Mouse (Mus musculus) hindbrain, embryonic 16.5 days (tissue): ENCODE measurements around the gene B230118H07Rik. TPM values are rescaled to one million over a fixed set of nuclear protein-coding genes. Genes with fewer than 3 reads are reported as not detected.
A peak's percentile ranks its signal among the peaks of the same experiment; 100 is the strongest.

ENCODE experiments used
- ATAC-seq: fragments of 200-750 bp; cut with Nextera tagmentation; 2 replicates; pipeline ENCODE4 v1.8.0; 2017; ENCODE audit warnings: moderate TSS enrichment, moderate library complexity
- H3K27ac ChIP-seq: fragments of 300-500 bp; sonication (generic); 2 replicates; pipeline ENCODE4 v1.5.1; 2014; ENCODE audit warnings: low read depth, mild to moderate bottlenecking, control low read depth, low read length, moderate library complexity
- H3K27me3 ChIP-seq: fragments of 300-500 bp; sonication (generic); replicated peaks from 2 replicates; pipeline ENCODE4 v1.6.1; 2014; ENCODE audit warnings: low read length; ENCODE audit not compliant: control insufficient read depth, insufficient read depth
- H3K36me3 ChIP-seq: fragments of 300-500 bp; sonication (generic); 2 replicates; pipeline ENCODE4 v1.6.1; 2014; ENCODE audit warnings: mild to moderate bottlenecking, low read length, moderate library complexity, mixed read lengths; ENCODE audit not compliant: control insufficient read depth, insufficient read depth
- H3K4me1 ChIP-seq: fragments of 300-500 bp; sonication (generic); 2 replicates; pipeline ENCODE4 v1.6.1; 2014; ENCODE audit warnings: low read depth, low read length; ENCODE audit not compliant: control insufficient read depth, insufficient read depth
- H3K4me2 ChIP-seq: fragments of 300-500 bp; sonication (generic); 2 replicates; pipeline ENCODE4 v1.6.1; 2014; ENCODE audit warnings: mild to moderate bottlenecking, low read length, control low read depth, moderate library complexity
- H3K4me3 ChIP-seq: fragments of 300-500 bp; sonication (generic); 2 replicates; pipeline ENCODE4 v1.5.1; 2014; ENCODE audit warnings: mild to moderate bottlenecking, low read length, control low read depth, moderate library complexity
- H3K9ac ChIP-seq: fragments of 300-500 bp; sonication (generic); 2 replicates; pipeline ENCODE4 v1.6.1; 2014; ENCODE audit warnings: low read depth, mild to moderate bottlenecking, control low read depth, low read length, moderate library complexity
- H3K9me3 ChIP-seq: fragments of 300-500 bp; sonication (generic); 2 replicates; pipeline ENCODE4 v1.6.1; 2014; ENCODE audit warnings: mild to moderate bottlenecking, low read length, moderate library complexity; ENCODE audit not compliant: control insufficient read depth
- WGBS: fragments of 180-500 bp; shearing (Covaris S2); extraction: QIAGEN DNeasy Blood & Tissue Kit; methylation state at CpG from one replicate; pipeline ENCODE4 v1.1.7; 2014; 5-methylcytosine and 5-hydroxymethylcytosine counted together
- polyA plus RNA-seq: library from polyadenylated mRNA; unstranded; fragments of >200 nt; fragmentation: Nextera tagmentation; extraction: Ambion mirVana; gene quantifications from 2 replicates; pipeline ENCODE4 v1.2.1, GENCODE M21; 2015

B230118H07Rik gene
- polyA plus RNA-seq, 1 experiment from 2014 or later, result 50.5 TPM

GRCm38 (mm10) chr2:101650446-101650845, 1.1 kb upstream of the B230118H07Rik start:
- H3K4me3 ChIP-seq, result no peak overlapping the region
- 64% methylated on average over 1 of the region's 1 CpGs for WGBS
- H3K27me3 ChIP-seq, result no peaks in the 10 kb centered on the region; the same call in 1 of the 2 replicates
- H3K9me3 ChIP-seq, result no peaks in the 10 kb centered on the region
- H3K27ac ChIP-seq, result no peak overlapping the region
- no peak overlapping the region for H3K4me2 ChIP-seq
- H3K4me1 ChIP-seq, result peaks cover 3% of the 10 kb centered on the region
- no peaks in the 10 kb centered on the region for H3K36me3 ChIP-seq
- ATAC-seq, result no peak
- no peak overlapping the region for H3K9ac ChIP-seq

DNA sequence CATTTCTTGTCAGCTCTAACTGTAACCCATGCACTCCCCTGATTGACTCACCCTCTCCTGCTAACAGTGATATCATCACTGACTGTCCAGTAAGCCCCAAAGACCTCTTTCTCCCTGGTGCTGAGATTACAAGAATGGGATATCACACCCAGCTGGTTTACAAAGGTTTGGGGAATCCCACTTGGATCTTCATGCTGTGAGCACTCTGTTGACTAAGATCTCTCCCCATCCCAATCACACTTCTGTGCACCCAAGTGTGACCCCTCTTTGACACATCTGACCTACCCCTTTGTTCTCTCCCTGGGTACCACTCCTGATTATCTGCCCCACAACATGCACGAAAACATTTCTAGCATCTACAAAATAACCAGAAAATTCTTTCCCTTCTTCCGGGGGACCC, 971 bp downstream of the B230118H07Rik start:
- no peaks in the 10 kb centered on the region for H3K36me3 ChIP-seq
- H3K27ac ChIP-seq, result no peak overlapping the region
- no peak overlapping the region for H3K4me2 ChIP-seq
- H3K4me1 ChIP-seq, result peaks cover 3% of the 10 kb centered on the region
- no peaks in the 10 kb centered on the region; the same call in 1 of the 2 replicates for H3K27me3 ChIP-seq
- H3K9ac ChIP-seq, result no peak overlapping the region
- no peak overlapping the region for H3K4me3 ChIP-seq
- no peaks in the 10 kb centered on the region for H3K9me3 ChIP-seq
- no peak for ATAC-seq
- 48% methylated on average over 2 of the region's 2 CpGs for WGBS

GRCm38 (mm10) chr2:101645841-101646240, 3.5 kb downstream of the B230118H07Rik start:
- H3K9ac ChIP-seq, result no peak overlapping the region
- H3K9me3 ChIP-seq, result no peaks in the 10 kb centered on the region
- ATAC-seq, result no peak
- H3K27me3 ChIP-seq, result no peaks in the 10 kb centered on the region; the same call in 1 of the 2 replicates
- WGBS, result 89% methylated on average over 1 of the region's 1 CpGs
- H3K4me2 ChIP-seq, result no peak overlapping the region
- no peak overlapping the region for H3K4me3 ChIP-seq
- H3K4me1 ChIP-seq, result no peaks in the 10 kb centered on the region
- H3K27ac ChIP-seq, result no peak overlapping the region
- no peaks in the 10 kb centered on the region for H3K36me3 ChIP-seq

DNA sequence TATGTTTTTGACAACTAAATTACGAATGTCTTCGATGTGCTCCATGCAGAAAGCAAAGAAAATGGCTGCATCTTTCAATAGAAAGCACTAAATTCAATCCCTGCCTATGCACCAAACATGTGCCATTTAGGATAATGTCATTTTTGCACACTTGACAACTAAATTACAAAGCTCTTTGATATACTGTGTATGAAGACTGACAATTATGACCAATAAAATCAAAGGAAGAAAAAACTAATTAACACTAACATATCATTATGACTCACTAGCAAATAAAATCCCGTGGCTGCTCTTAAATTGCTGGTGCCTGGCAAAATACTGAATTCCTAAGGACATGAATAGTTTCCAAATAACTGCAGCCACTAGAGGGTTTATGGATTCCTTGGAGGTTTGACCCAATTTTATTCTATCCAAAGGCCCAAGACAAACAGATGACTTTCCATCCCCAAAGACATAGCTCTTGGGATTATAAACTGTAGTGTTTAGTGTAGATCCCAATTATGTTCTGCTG, 9.4 kb downstream of the B230118H07Rik start:
- H3K27ac ChIP-seq, result no peak overlapping the region

GRCm38 (mm10) chr2:101638979-101639839, 10.1 kb downstream of the B230118H07Rik start:
- ATAC-seq, result peak; percentile 52
- no peak overlapping the region for H3K4me2 ChIP-seq
- WGBS, result 38% methylated on average over 7 of the region's 7 CpGs
- no peaks in the 10 kb centered on the region for H3K27me3 ChIP-seq
- H3K4me1 ChIP-seq, result no peaks in the 10 kb centered on the region
- H3K27ac ChIP-seq, result no peak overlapping the region
- no peaks in the 10 kb centered on the region for H3K9me3 ChIP-seq
- no peak overlapping the region for H3K9ac ChIP-seq
- H3K36me3 ChIP-seq, result no peaks in the 10 kb centered on the region
- H3K4me3 ChIP-seq, result no peak overlapping the region

More for the DNA sequence above, 9.4 kb downstream of the B230118H07Rik start:
- H3K9me3 ChIP-seq, result no peaks in the 10 kb centered on the region
- no peak overlapping the region for H3K9ac ChIP-seq
- no peak overlapping the region for H3K4me2 ChIP-seq
- no peaks in the 10 kb centered on the region for H3K4me1 ChIP-seq
- WGBS, result 64% methylated on average over 3 of the region's 3 CpGs
- no peak overlapping the region for H3K4me3 ChIP-seq
- H3K36me3 ChIP-seq, result no peaks in the 10 kb centered on the region
- ATAC-seq, result no peak
- H3K27me3 ChIP-seq, result no peaks in the 10 kb centered on the region

DNA sequence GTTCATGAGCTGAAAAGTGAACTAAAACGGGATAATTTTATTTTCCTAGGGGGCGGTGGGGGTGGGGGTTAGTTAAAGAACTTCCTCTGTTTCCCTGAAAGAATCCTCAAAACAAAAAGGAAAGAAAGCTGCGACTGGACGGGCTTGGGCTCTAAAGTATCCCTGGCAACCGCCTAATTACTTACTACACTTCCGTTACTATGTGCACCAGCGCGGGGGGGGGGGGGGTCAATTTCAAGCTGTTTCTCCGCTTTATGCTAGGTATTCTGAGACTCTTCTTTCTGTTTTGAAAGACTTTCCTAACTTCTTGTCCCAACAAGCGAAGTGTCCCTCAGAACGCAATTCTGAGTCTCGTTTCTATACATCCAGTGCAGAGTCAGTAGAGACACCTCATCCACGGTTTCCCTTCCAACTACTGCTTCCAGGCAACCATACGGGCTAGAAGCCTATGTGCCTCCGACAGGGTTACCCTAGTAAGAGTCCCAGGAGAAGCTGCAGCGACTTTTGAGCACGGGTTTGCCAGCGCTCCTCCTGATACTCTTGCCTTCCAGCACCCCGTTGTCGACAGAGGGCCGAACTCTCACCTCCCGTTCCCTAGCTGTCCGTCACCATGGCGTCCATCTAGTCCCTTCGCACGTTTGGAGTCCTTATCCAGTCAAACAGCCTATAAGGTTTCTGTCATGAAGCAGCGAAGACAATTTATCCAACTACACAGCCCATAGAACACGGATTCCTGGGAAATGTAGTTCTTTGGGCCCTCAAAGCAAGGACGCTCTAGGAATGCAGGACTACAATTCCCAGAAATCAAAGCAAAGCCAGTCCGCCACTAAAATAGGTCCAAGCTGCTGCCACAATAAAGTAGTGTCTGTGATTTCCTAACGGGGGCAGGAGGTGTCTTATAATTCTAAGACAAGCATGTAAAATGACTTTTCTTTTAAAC, 20.8 kb downstream of the B230118H07Rik start:
- no peaks in the 10 kb centered on the region for H3K36me3 ChIP-seq
- H3K4me1 ChIP-seq, result peaks cover 5% of the 10 kb centered on the region; the same call in 1 of the 2 replicates
- H3K27me3 ChIP-seq, result no peaks in the 10 kb centered on the region
- peak overlapping the region; percentile 94 for H3K27ac ChIP-seq
- under 1% methylated on average over 31 of the region's 31 CpGs for WGBS
- peak overlapping the region; percentile 72 for H3K4me2 ChIP-seq
- ATAC-seq, result peak; percentile 99
- H3K9ac ChIP-seq, result peak overlapping the region; percentile 84
- no peaks in the 10 kb centered on the region for H3K9me3 ChIP-seq
- H3K4me3 ChIP-seq, result peak overlapping the region; percentile 76

DNA sequence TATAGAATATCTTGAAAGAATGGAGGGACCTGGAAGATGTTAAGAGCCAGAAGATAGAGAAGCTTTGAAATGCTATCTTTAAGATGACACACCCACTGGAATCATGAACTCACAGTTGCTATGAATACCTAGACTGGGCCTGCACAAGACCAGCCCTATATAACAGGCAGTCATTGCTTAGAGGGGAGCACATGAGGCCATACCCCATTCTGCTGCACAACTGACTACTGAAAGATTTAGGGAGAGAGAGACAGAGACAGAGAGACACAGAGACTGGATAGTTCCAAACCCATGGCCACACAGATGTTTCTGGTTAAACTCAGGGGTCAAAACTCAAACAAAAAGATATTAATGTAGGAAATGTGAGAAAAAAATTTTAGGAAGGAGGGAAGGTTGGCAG, 22.1 kb downstream of the B230118H07Rik start:
- Histone ChIP-seq H3K36me3 (no peaks in the 10 kb centered on the region), H3K4me2 (no peak overlapping the region), H3K27ac (no peak overlapping the region), H3K9me3 (no peaks in the 10 kb centered on the region), H3K9ac (no peak overlapping the region), H3K4me3 (no peak overlapping the region), H3K4me1 (peaks cover 5% of the 10 kb centered on the region; the same call in 1 of the 2 replicates), H3K27me3 (no peaks in the 10 kb centered on the region)
- ATAC-seq, result no peak

DNA sequence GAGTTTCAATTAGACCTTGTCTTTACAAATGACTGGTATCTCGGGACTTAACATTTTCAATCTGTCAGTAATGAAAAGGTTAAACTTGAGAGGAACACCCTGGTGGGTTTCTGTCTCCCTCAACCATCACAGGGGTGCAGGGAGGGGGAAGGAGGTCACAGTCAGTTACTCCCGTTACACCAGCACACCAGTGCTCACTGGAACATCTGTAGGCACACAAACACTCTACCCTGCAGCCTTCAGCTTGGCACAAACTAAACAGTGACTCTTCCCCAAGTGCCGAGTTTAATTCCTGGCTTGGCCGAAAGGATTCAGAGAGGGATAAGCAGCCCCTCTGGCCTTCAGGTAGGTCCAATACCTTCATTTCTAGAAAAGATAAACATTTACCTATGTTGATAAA, 24.8 kb downstream of the B230118H07Rik start, which contains the start of gene Rag2:
Gene Rag2 (plus strand): TSS at position 193 of the 400 bp plus-strand sequence.
- Histone ChIP-seq H3K4me1 (peaks cover 3% of the 10 kb centered on the region; the same call in 1 of the 2 replicates), H3K9ac (no peak within 1 kb of the TSS), H3K27ac (no peak within 1 kb of the TSS), H3K9me3 (no peaks in the 10 kb centered on the region), H3K4me2 (no peak within 1 kb of the TSS), H3K27me3 (no peaks in the 10 kb centered on the region), H3K4me3 (no peak within 1 kb of the TSS), H3K36me3 (no peaks in the 10 kb centered on the region)
- no peak for ATAC-seq
- WGBS, result 56% methylated on average over 4 of the region's 4 CpGs
